Mouse (Mus musculus): ENCODE measurements around the gene Rbfox1. TPM values are rescaled to one million over a fixed set of nuclear protein-coding genes. Genes with fewer than 3 reads are reported as not detected.
A peak's percentile ranks its signal among the peaks of the same experiment; 100 is the strongest.

Gene Rbfox1
- total RNA-seq, 2 experiments from 2014 or later: 342 to 356 TPM

GRCm38 (mm10) chr16:6427292-6428281 is 542.4 kb downstream of the Rbfox1 start:
- DNase-seq (ENCODE audit: low spot score in 2 of 2): peak in 1 of 2 experiments; percentile 67

GRCm38 (mm10) chr16:6430981-6431380 is 545.8 kb downstream of the Rbfox1 start:
- DNase-seq (ENCODE audit: low spot score in 2 of 2): no peak

DNA sequence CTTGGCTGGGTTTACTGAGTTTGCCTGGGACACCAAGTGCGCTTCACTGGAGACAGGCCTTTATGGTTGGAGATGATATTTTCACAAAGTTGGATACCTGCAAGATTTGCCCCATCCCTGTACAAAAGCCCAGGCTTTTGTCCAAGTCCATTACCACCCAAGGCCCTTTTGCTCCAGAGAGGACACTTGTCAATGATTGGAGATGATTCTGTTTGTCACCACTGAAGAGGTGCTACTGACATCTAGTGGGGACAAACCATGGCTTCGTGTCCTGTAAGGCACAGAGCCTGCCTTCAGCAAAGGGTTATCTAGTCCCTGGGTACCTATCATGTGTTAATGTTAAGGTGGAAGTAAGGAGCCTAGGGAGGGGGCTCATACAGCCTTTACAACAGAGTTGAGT is 551.3 kb downstream of the Rbfox1 start:
- DNase-seq (ENCODE audit: low spot score in 2 of 2): no peak

DNA sequence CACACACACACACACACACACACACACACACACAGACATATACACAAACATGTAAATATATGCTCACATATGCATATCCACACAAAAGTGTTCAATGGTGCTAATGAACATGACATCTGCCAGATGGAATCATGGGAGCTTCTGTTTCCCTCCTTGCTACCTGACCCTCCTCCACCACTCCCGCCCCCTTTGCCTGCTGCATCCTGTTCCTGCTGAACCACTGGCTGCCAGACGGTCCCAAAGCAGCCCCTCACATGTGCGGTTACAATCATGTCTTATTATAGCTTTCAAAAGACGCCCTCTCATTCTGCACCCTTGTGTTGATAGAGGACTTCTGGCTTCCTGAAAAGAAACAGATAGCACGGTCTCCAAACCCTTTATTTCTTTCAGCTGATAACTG is 563.1 kb downstream of the Rbfox1 start:
- no peak for DNase-seq (ENCODE audit: low spot score in 2 of 2)

DNA sequence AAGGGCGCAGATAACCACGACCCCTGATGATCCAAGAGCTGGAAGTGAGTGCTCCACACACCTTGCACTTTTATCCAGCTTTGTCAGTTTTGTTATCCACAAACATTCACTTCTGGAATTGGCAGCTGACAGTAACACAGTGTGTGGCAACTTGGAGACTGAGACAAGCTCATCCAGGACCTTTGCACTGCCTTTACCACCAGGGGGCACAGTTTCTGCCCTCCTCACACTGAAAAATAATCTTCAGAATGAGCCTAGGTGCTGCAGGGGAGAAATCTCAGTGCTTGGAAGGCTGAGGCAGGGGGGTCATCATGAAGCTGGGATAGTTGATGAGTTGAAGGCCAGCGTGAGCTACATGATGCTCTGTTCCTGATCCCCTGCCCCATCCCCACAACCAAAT is 570.2 kb downstream of the Rbfox1 start:
- no peak for DNase-seq (ENCODE audit: low spot score in 2 of 2)

GRCm38 (mm10) chr16:6479094-6479590 is 594.0 kb downstream of the Rbfox1 start:
- no peak for DNase-seq (ENCODE audit: low spot score in 2 of 2)

DNA sequence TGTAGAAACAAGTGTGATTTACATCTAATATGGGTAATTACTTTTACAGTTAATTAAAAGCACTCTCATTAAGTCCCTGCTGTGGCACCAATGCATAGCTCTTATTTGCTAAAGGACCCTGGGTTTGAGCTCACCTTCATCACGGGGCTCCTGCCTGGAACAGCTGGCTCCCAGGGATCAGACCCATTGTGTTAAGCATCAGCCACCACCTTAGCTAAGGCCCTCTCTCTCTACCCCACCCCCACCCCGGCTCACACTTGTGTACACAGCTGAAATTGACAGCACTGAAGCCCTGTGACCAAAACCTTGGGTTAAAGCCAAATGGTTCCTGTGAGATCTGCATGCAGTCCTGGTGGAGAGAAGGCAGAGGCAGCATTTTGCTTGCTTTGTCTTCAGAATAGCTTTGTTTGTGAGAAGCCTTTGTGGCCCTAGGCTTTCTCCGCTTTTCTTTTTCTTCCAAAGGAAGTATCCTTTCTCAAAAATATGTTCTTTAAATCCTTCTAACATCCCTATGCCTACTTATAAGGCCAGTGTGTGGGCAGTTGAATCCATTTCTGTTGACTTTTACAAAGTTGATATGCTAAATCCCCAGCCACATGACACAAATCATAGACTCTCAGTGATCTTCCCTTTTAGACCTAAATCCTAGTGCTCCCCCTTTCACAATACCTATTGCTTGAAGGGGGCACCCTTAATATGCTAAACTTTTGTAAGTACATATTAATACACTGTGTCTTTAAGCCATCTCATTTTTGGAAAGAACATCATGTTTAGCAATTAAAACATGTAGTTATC is 594.7 kb downstream of the Rbfox1 start:
- no peak for DNase-seq (ENCODE audit: low spot score in 2 of 2)

GRCm38 (mm10) chr16:6480411-6480728 is 595.2 kb downstream of the Rbfox1 start:
- DNase-seq (ENCODE audit: low spot score in 2 of 2): peak; percentile 82 to 90

DNA sequence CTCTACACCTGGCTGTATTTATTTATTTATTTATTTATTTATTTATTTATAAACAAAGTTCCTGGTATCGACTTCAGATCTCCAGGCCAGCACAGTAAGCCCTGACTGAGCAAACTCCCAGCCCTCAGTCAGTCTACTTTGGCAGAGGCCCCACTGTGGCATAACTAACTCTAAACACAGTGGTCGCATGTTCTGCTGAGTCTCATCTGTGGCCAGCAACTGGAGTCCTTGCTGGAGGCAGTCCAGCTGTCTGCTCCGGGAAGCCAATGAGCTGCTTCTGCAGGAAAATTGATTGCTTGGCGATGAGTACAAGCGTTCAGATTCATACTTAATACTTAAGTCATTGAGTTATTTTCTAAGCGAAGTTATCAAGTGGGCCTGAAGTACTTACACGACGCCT is 598.5 kb downstream of the Rbfox1 start:
- no peak for DNase-seq (ENCODE audit: low spot score in 2 of 2)

GRCm38 (mm10) chr16:6485631-6486030 is 600.5 kb downstream of the Rbfox1 start:
- DNase-seq (ENCODE audit: low spot score in 2 of 2): no peak

GRCm38 (mm10) chr16:6502219-6502618 is 617.1 kb downstream of the Rbfox1 start:
- peak; percentile 41 to 53 for DNase-seq (ENCODE audit: low spot score in 2 of 2)

DNA sequence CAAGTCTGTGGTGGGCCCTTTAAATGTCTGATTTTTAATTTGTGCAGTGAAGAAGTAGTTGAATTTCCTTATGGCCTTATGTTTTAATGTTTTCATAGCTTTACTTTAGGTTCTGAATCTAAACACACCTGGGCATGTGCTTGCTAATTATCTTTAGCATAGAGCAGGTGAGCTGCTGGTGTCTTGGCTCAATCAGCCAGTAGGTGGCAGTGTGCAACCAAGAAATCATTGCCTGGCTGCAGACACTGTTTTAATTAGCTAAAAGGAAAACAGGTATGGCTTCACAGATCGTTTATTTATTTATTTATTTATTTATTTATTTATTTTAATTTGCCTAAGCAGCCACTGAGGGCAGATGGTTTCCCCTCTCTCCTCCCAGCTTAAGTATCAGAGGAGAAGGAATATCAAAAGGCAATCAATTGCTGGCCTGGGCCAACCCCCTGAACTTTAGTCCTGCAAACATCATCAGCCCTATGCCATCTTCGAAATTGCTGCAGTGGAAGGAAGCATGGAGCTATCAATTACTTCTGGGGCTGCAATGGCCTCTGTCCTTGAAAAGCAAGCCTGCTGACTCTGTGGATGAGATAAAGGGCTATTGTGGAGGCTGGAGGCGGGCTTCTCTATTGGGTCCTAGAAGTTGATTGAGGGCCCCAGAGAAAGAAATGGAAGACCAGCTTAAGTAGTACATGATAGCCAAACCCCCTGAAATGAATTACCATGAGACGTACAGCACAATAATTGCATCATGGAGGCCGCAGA is 618.6 kb downstream of the Rbfox1 start:
- peak; percentile 28 to 65 for DNase-seq (ENCODE audit: low spot score in 2 of 2)

GRCm38 (mm10) chr16:6508924-6509323 is 623.8 kb downstream of the Rbfox1 start:
- no peak for DNase-seq (ENCODE audit: low spot score in 2 of 2)

DNA sequence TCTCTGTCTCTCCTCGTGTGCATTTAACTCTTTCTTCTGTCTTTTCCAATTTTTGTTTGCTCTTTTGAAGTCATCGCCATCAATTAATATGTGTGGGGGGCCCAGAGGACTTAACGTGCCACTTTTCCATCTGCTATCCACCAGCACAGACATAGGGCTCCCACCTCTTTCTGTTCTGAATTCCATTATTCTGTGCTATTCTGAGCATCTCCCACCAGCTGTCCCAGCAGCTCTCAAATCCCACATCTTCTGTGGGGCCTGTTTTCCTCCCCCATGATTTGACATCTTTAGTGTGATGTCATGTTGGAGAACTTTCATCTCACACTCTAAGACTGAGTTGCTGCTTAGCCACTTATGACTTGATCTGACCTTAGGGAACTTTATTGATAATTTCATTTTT is 634.3 kb downstream of the Rbfox1 start:
- peak in 1 of 2 experiments; percentile 54 for DNase-seq (ENCODE audit: low spot score in 2 of 2)

GRCm38 (mm10) chr16:6525507-6526170 is 640.5 kb downstream of the Rbfox1 start:
- no peak for DNase-seq (ENCODE audit: low spot score in 2 of 2)

DNA sequence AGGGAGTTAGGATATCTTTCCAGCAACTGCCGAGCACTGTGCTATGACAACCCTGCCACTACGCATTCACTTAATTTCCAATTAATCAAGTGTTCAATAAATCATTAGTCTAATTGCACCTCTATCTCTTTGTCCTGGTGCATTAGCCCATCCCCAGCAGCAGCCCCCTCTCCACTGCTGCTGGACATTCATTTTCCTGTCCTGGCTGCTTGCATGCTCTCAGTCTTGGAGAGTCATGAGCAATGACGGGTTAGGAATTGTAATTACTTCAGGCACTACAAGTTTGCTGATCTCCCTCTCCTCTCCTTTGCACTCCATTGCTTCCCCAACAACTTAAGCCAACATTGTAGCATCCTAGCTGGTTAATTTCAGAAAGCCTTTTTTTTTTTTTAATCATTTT is 646.3 kb downstream of the Rbfox1 start:
- no peak for DNase-seq (ENCODE audit: low spot score in 2 of 2)

DNA sequence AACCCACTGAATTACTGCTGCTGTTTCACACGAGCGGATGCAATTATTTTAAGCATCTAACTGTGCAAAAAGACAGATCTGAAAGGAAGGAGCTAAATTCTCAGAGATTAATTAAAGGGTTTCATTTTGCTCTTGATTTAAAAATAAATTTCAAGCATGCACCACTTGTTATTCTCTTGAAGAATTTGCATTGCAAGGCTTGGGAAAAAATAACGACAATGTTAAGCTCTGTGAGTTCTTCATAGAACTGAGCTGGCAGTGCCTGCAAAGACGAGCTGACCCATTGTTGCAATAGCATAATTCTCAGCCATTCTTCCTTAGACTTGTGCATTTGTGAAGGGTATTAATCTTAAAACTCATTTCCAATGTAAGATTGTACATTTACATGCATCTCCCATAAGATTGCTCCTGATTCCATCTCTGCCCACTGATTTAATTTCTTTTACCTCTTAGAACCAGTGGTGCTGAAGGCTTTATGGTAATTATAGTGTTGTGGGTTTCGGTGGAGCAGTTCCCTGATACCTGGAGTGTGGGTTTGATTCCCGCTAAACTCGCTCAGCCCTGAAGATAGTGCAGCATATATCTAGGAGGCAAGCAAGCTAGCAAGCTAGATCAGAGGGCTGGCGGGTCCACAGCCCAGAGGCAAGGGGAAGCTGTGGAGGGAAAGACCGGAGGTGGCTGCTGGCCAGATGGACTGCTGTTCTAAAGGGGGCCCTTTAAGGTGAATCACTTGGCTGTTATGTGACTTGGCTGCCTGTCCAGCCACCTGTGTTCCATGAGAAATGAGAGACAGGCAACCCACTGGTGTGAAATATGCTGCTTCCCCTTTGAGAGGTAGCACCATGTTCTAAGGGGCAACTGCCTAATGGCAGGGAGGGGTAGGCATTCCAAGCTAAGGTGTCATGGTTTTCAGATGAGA is 647.2 kb downstream of the Rbfox1 start:
- DNase-seq (ENCODE audit: low spot score in 2 of 2): no peak

DNA sequence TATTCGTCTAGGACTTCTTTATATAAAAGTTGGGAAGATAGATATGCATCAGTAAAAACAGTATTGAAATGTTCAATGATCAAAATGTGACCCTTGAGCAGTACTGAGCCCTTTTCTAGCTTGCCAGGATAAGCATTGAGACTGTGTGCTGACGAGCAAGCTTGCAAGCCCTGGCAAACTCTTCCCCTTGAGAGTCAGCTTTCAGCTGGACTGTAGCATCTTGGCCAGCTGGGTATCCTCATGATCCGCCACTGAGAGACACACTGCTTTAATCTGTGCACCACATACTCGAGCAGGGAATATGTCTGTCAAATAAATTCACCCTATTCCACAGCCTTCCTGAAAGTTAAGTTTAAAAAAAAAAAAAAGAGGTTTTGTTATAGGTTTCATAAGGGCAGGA is 670.6 kb downstream of the Rbfox1 start:
- no peak for DNase-seq (ENCODE audit: low spot score in 2 of 2)

DNA sequence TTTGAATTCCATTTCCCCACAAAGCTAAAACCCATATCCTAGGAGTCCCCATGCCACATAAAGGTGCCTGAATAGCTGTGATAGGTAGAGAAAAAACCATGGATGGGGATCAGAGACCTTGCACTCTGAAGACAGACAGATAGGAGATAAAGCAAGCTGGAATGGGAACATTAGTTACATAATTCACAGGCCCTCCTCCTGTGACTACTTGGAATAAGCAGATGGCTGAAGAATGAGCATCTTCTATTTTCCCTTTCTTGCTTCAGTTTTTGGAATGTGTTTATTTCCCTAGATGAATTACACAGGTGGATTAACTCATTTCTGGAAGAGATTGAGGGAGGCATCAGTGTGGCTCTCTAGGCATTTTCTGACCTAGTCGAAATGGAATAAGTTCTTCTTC is 672.6 kb downstream of the Rbfox1 start:
- DNase-seq (ENCODE audit: low spot score in 2 of 2): no peak

DNA sequence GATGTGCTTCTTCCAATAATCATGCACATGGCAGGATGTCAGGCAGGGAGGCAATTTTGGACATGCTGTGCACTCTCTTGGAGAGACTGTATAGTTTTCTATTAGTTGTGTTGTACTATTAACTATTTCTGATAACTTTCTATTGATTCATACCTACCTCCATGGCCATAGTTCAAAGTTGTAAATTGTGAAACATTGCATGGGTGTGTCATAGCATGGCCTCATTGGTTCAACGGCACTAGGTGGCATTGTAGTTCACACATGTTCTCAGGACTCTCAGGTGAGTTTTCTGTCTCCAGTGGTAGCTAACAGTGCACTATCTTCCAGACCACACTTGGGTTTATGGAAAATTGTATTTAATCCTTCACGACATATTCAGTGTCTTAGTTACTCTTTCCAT is 699.5 kb downstream of the Rbfox1 start:
- DNase-seq (ENCODE audit: low spot score in 2 of 2): no peak
